Mouse (Mus musculus): ENCODE measurements around the gene Pih1d1. TPM values are rescaled to one million over a fixed set of nuclear protein-coding genes. Genes with fewer than 3 reads are reported as not detected.
"Not testable (repeated sequence)": the region's sequence is repeated elsewhere in the genome, so short reads cannot be mapped to it uniquely, and the experiment has no call there.

Gene Pih1d1
- total RNA-seq, 2 experiments from 2014 or later: 43.2 to 47.0 TPM

DNA sequence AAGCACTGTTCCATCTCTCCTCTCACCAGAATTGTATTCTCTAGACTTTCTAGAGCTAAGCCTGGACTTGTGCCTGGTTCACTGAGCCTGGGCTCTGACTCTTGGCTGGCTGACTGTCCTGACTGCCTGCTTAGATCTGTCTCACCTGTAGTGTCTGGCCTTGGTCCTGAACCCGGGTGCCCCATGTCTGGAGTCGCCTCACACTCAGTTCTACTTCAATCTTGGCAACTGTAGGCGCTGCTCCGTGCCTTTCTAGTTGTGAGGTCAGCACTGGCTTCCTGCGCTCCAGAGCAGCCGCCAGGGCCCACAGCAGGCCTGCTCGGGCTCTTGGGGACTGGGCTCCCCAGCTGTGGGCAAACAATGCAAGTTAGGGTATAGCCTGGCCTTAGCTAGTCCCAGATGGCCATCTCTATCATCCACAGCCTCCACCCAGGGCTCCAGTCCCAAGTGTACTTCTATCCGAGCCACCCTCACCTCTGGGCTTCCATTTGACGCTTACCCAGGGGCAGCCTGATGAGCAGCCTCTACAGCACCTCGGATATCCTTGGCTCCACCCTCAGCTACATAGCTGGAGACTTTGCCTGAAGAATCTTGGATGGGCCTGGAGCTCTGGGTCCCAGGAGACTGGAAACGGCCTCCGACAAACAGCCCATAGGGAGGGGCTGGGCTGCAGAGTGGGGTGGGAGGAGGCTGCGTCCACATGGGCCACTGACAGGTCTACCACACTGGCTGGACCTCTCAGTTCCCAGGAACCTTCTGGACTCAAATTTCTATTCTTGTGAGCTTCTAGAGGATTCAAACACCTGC lies 9.5 kb upstream of the Pih1d1 start:
- DNase-seq (ENCODE audit: extremely low spot score in 1 of 2, low spot score in 1 of 2): no peak

DNA sequence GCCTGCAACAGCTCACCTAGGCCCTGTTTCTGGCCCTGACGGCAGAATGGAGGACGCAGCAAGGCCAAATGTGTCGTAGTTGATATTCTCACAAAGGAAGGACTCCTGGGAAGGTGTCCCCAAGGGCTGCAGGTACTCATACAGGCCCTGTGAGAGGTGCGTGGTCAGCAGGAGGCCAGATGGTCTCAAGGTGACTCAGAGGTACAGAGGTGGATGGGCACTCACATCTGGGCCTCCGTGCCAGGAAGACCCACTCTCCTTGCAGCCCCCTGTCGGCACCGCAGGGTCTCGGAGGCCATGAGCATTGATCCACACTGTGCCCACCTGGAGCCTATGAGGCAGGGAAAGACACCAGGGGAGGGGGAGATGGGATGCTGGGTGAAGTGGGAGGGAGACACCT lies 8.6 kb upstream of the Pih1d1 start:
- no peak for DNase-seq (ENCODE audit: extremely low spot score in 1 of 2, low spot score in 1 of 2)

DNA sequence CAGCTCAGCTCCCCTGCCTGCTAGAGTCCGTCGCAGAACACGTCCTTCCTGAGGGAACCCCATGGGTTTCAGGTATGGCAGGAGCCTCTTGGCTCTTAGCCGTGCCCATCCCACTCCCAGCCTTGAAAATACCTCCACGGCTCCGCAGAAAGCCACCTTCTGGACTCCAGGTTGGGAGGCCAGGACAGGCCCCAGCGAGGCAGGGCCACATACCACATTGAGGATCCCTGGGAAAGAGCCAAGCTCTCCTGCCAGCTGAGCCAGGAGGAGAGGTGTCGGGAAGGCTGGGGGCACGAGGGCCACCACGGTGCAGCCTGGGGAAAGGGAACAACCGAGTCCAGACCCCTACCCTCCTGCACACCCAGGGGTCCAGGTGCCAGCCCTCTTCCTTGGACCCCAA lies 6.8 kb upstream of the Pih1d1 start:
- no peak for DNase-seq (ENCODE audit: extremely low spot score in 1 of 2, low spot score in 1 of 2)

DNA sequence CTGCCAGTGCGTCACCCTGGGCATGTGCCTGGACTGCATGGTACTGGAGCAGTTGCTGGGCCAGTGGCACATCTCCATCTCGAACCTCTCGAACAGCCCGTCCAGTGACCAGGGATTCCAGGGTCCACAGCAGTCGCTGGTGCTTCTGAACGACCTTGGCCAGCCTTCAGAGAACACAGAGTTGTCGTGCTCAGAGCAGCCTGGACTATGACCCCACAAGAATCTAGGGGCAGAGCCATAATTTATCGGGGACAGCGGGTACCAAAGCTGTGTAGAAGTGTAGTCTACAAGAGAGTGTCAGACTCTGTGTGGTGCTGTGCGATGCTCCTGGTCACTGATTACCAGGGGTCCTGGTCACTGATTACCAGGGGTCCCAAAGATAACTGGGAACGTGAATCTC lies 6.2 kb upstream of the Pih1d1 start:
- DNase-seq (ENCODE audit: extremely low spot score in 1 of 2, low spot score in 1 of 2): no peak

DNA sequence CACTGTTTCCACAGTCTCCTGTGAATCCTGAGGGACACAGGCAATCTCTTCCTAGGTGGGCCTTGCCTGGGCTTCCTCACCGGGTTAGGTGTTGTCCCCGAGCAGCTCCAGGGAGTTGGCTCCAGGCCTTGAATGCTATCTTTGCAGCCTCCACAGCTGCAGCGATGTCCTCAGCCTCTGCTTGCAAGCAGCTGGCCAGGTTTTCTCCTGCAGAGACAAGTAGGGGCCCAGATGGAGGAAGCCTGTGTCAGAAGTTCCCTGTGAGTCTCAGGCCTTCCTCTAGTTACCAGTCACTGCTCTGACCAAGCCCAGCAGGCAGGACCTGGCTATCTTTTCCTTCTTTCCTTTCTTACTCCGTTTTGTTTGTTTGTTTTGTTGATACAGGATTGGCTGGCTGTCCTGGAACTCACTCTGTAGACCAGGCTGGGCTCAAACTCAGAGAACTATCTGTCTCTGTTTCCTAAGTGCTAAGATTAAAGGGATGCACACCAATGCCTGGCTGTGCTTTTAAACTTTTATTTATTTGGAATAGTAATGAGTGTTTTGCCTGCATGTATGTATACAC lies 5.5 kb upstream of the Pih1d1 start:
- DNase-seq (ENCODE audit: extremely low spot score in 1 of 2, low spot score in 1 of 2): no peak

DNA sequence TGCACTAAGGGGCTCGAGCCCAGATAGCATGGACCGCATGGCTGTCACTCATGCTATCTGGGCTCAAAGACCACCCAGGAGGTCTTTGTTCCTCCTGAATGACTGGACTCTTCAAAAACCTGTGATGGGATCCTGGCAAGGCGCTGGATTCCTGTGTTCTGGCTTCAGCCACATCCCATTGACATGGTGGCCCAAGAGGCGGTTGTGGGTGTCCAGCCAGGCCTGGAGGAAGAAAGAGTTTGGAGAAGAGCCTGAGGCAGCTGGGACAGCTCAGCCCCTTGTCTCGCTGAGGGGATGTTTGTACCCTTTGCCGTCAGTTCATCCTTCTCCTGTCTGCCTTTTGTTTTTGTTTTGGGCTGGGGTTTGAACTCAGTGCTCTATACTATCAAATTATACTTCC lies 4.6 kb upstream of the Pih1d1 start:
- no peak for DNase-seq (ENCODE audit: extremely low spot score in 1 of 2, low spot score in 1 of 2)

DNA sequence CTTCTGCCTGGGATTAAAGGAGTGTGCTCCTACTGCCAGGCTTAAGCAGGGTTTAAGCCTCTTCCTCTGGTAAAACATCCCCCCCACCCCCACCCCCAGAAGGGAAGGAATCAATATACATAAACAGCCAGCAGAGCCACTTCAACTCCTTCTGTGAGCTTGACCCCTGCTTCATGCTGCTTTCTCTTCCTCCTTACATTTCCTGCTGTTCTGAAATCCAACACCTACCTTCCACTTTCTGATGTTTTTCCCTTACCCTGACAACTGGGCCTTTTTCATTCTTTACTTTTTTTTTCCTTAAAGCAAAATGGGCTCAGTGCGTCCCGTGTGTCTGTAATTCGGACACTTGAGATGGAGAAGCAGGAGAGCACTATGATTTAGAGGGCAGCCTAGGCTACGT lies 3.8 kb upstream of the Pih1d1 start:
- no peak for DNase-seq (ENCODE audit: extremely low spot score in 1 of 2, low spot score in 1 of 2)

DNA sequence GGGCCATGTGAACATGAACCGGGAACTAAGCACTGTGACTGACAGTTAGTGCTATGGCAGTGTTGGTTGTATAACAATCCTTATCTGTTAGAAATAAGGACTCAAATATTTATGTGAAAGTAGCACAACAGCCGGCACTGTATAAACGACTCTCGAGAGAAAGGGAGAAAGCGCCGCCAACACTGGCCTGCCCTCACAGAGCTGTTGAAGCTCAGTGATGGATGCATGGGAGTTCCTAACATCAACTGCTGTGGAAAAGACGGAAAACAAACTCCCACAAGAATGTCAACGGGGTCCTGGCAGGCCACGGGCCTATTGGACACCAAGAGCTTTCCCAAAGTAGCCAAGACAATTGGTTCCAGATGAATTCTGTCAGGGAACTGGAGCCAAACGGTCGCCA lies 2.8 kb upstream of the Pih1d1 start:
- no peak for DNase-seq (ENCODE audit: extremely low spot score in 1 of 2, low spot score in 1 of 2)

DNA sequence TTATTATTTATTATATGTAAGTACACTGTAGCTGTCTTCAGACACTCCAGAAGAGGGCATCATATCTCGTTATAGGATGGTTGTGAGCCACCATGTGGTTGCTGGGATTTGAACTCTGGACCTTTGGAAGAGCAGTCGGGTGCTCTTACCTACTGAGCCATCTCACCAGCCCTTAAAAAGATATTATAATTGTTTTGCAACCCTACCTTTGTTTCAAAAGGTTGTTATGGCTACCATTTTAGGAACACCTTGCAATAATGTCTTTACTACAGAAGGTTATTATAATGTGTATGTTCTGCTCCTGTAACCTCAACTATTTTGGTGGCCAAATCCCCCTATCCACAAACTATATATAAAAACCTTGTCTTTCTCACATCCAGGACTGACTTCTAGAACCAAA lies 1.1 kb upstream of the Pih1d1 start:
- not testable (repeated sequence) for DNase-seq (ENCODE audit: extremely low spot score in 1 of 2, low spot score in 1 of 2)

DNA sequence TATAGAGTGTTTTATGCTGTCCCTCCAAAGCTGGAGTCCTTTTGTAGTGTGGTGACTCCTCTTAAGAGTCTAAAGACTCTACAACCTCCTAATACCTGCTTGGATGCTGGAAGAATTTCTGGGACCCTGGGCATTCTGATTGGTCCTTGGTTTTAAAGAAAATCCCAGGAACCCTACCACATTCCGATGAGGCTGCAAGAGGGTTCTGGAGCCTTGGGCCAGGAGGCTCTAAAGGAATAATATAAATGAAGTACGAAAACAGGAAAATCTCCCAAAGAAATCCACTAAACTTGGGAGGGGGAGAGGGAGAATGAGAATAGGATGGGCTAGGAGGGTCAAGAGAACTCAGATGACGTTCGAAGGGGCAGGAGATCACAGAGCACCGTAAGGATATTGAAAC lies 517 bp upstream of the Pih1d1 start:
- DNase-seq (ENCODE audit: extremely low spot score in 1 of 2, low spot score in 1 of 2): no peak

DNA sequence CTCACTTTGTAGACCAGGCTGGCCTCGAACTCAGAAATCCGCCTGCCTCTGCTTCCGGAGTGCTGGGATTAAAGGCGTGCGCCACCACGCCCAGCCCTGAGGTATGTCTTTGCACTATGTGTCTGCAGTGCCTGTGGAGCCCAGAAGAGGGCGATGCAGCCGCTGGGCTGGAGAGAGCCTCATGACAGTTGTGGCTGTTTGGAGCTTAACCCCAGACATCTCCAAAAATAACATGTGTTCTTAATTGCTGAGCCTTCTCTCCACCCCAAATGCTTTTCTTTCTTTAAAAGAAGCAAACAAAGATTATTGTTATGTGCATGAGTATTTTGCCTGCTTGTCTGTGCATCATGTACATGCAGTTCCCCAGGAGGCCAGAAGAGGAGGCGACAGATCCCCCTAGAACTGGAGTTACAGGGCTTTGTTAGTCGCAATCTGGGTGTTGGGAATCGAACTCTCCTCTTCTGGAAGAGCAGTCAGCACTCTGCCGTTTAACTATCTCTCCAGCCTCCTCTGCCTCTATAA lies 951 bp downstream of the Pih1d1 start:
- DNase-seq (ENCODE audit: extremely low spot score in 1 of 2, low spot score in 1 of 2): peak in 1 of 2 experiments; percentile 38

DNA sequence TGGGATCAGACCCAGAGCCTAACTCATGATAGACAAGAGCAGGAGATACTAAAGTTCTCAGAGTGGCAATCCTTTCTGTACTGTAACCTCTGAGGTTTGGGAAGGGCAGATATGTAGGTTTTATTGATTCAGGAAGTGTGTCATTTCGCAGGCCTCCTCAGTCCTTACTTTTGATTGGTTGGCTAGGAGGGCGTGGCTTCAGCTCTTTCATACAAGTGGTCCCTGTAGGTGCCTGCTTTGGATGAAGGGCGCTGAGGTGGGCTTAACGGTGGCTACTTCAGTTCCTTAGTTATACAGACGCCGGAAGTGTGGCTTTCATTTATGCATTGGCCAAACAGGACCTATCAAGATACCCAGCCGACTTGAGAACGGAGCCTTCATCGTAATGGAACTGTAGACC lies 1.5 kb downstream of the Pih1d1 start:
- DNase-seq (ENCODE audit: extremely low spot score in 1 of 2, low spot score in 1 of 2): no peak

DNA sequence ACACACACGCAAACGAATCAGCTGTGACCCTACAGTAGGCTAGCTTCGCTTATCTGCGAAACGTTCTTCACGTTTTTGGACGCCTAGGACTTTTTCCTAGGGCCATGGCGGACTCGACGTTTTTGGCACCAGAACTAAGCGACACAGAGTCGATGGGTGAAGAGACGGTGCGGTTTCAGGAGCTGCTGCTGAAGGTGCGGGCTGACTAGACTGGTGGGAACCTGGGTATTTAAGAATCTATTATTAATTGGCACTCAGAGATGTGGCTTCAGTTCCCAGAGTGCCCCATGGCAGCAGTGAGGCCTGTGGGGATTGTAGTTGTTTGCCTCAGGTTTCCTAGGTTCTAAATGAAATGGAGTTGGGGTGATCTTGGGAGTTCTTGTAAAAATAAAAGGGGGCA lies 2.1 kb downstream of the Pih1d1 start:
- DNase-seq (ENCODE audit: extremely low spot score in 1 of 2, low spot score in 1 of 2): no peak

DNA sequence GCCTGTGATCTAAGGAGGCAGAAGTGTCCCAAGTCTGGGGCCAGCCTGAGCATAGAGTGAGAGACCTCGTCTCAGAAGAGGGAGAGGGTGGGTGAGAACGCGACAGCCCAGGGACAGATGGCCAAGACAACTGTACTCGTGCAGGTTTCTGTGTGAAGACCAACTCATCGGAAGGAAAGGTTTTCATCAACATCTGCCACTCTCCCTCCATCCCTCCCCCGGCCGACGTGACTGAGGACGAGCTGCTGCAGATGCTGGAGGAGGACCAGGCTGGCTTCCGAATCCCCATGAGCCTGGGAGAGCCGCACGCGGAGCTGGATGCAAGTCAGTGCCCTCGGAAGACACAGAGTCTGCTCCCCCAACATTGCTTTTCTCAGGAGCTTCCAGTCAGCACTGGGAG lies 3.4 kb downstream of the Pih1d1 start:
- DNase-seq (ENCODE audit: extremely low spot score in 1 of 2, low spot score in 1 of 2): no peak

DNA sequence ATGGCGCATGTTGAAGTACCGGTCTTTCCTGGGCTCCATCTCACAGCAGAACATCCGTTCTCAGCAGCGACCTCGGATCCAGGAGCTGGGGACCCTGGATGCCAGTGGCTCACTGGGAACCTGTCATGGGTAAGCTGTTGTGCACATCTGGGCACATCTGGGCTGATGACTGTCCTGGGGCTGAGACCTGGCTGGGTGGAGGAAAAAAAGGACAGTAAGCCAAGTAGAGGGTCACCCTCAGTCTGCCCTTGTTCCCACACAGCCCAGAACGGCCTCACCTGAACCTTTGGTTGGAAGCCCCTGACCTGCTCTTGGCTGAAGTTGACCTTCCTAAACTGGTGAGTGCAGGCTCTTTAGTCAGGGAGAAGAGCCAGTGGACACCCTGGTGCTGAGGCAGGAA lies 4.9 kb downstream of the Pih1d1 start:
- DNase-seq (ENCODE audit: extremely low spot score in 1 of 2, low spot score in 1 of 2): no peak

DNA sequence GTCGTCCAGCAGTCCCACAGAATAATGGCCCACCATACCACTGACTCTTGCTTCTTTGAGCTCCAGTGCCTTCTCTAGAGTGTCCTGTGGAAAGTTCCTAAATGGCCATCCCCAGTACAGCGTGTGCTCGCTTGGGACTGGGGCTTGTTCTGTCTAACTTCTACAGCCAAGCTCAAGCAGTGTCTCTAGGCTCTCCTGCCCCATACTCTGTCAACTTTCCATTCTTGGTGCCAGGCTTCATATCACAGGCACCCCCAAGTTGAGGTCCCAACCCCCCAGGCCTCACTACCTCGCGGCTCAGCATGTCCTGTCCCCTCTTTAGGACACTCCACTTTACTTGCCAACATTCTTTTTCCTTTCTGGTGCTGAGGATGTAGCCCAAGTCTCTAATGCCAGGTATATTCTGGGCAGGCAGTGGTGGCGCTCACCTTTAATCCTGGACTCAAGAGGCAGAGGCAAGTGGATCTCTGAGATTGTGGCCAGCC lies 6.3 kb downstream of the Pih1d1 start:
- DNase-seq (ENCODE audit: extremely low spot score in 1 of 2, low spot score in 1 of 2): no peak

DNA sequence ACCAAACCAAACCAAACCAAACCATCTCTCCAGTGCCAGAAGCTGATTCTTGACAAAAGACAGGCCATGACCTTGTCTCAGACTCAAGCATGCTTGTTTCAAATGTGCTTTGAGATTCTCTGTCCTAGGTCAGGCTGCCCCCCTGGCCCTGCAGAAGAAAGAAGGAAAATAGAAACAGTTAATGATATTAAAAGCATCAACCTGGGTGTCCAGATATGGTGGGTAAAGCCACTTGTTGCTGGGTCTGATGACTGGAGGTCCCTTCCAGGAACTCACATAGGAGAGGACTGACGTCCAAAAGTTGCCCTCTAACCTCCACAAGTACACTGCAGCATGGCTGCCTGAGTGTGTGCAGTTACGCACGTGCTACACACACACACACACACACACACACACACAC lies 6.8 kb downstream of the Pih1d1 start:
- DNase-seq (ENCODE audit: extremely low spot score in 1 of 2, low spot score in 1 of 2): no peak

DNA sequence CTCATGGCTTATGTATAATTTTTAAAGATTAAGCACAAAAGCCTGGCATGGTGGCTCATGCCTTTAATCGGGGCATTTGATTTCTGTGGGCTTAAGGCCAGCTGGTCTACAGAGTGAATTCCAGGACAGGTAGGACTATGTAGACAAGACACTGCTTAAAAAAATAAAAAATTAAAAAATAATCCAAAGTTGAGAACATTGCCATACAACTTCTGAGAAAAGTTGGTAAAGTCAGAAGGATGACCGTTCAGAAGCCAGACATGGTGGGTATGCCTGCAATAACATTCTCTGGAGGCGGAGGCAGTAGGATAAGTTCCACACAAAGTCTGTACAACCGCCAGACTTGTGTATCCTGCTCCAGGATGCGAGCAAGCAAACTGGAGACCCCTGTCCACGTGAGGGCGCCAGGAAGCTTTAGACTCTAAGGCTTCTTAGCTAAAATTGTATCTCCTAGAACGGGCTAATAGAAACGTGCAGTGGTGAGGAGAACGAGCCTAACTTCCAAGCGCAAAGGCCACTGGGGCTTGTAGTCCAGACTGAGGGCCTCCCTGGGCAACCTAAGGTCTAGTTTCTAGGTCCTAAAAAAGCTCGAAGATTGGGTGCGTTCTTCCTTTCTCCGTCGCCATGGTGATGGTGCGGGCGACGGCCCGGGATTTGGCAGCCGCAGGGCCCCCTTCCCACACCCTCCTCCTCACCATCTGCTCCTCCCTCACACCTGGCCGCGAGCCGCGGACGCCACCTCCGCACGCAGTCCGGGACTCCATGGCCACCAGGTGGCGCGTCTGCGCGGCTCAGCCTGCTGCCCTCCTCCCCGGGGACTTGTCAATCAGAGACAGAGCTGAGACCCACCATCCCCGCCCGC lies 7.7 kb downstream of the Pih1d1 start:
- DNase-seq (ENCODE audit: extremely low spot score in 1 of 2, low spot score in 1 of 2): peak; percentile 96 to 98

DNA sequence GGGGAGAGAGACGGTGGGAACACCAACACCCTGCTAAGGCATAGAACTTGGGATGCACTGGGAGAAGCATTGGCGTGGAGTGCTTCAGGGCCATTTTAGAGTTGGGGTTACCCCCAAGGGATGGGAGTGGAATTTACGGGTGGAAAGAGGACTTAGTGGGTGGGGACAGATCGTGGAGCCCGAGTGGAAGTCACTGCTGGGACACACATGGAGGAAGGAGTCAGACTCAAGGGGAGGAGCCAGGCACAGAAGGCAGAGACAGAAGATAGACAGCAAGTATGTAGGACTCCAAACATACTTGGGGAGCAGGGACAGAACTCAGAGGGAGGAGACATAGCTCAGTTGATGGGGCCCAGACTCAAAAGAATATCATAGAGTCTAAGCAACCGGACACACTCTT lies 8.4 kb downstream of the Pih1d1 start:
- DNase-seq (ENCODE audit: extremely low spot score in 1 of 2, low spot score in 1 of 2): no peak

DNA sequence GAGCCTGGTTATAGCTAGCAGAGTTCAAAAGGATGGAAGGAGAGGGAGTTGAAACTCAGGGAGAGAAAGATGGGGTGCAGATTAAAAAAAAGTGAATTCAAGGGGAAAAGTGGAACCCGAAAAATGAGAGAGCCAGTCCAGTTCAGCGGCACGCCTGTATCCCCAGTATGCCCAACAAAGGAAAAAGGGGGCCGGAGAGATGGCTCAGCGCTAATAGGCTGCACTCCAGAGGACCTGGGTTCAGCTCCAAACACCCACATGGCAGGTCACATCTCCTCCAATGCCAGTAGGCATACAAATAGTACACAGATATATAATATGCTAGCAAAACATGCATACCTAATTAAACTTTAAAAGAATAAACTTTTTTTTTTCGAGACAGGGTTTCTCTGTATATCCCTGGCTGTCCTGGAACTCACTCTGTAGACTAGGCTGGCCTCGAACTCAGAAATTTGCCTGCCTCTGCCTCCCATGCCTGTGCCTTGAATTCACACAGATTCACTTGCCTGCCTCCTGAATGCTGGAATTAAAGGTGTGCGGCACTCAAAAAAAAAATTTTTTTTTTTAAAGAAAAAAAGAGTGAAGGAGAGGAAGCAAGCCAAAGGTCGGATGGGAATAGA lies 9.0 kb downstream of the Pih1d1 start:
- no peak for DNase-seq (ENCODE audit: extremely low spot score in 1 of 2, low spot score in 1 of 2)

Measured in layer of hippocampus, postnatal 25 days (tissue).